Mouse (Mus musculus) embryonic facial prominence, embryonic 13.5 days (tissue): ENCODE measurements around the gene Samd10. TPM values are rescaled to one million over a fixed set of nuclear protein-coding genes. Genes with fewer than 3 reads are reported as not detected.

Source experiments
- ATAC-seq: fragments of 200-750 bp; cut with Nextera tagmentation; 2 replicates; pipeline ENCODE4 v1.8.0; 2017; ENCODE audit warnings: low read depth; ENCODE audit not compliant: insufficient number of reproducible peaks, insufficient read depth, low FRiP score, low TSS enrichment
- H3K27ac ChIP-seq: fragments of 300-500 bp; sonication (generic); 2 replicates; pipeline ENCODE4 v1.5.1; 2015; ENCODE audit warnings: moderate library complexity, mild to moderate bottlenecking, inconsistent platforms
- H3K27me3 ChIP-seq: fragments of 300-500 bp; sonication (generic); 2 replicates; pipeline ENCODE4 v1.6.1; 2015; ENCODE audit warnings: mild to moderate bottlenecking, inconsistent platforms
- H3K36me3 ChIP-seq: fragments of 300-500 bp; sonication (generic); 2 replicates; pipeline ENCODE4 v1.6.1; 2015; ENCODE audit warnings: mild to moderate bottlenecking, inconsistent platforms
- H3K4me1 ChIP-seq: fragments of 300-500 bp; sonication (generic); 2 replicates; pipeline ENCODE4 v1.6.1; 2015; ENCODE audit warnings: inconsistent platforms
- H3K4me2 ChIP-seq: fragments of 300-500 bp; sonication (generic); 2 replicates; pipeline ENCODE4 v1.6.1; 2015; ENCODE audit warnings: moderate library complexity, mild to moderate bottlenecking, inconsistent platforms
- H3K4me3 ChIP-seq: fragments of 300-500 bp; sonication (generic); 2 replicates; pipeline ENCODE4 v1.5.1; 2015; ENCODE audit warnings: mild to moderate bottlenecking, inconsistent platforms
- H3K9ac ChIP-seq: fragments of 300-500 bp; sonication (generic); 2 replicates; pipeline ENCODE4 v1.6.1; 2015; ENCODE audit warnings: mild to moderate bottlenecking, inconsistent platforms
- H3K9me3 ChIP-seq: fragments of 300-500 bp; sonication (generic); 2 replicates; pipeline ENCODE4 v1.6.1; 2016; ENCODE audit warnings: inconsistent platforms
- WGBS: fragments of 180-500 bp; shearing (Covaris S2); methylation state at CpG from one replicate; pipeline ENCODE4 v1.1.7; 2015; ENCODE audit warnings: mixed read lengths; 5-methylcytosine and 5-hydroxymethylcytosine counted together
- polyA plus RNA-seq: library from polyadenylated mRNA; unstranded; fragments of >200 nt; fragmentation: Nextera tagmentation; extraction: Ambion mirVana; gene quantifications from 2 replicates; pipeline ENCODE4 v1.2.1, GENCODE M21; 2015

Gene Samd10
- polyA plus RNA-seq, 1 experiment from 2014 or later, result 10.4 TPM

GRCm38 (mm10) chr2:181581016-181581401 is 18.0 kb downstream of the Samd10 start:
- ATAC-seq, result peak; percentile 56
- H3K27me3 ChIP-seq, result no peaks in the 10 kb centered on the region
- H3K36me3 ChIP-seq, result peaks cover 32% of the 10 kb centered on the region
- peak overlapping the region; percentile 77 for H3K4me3 ChIP-seq
- H3K4me2 ChIP-seq, result peak overlapping the region; percentile 91
- H3K4me1 ChIP-seq, result peaks cover 26% of the 10 kb centered on the region
- H3K9ac ChIP-seq, result peak overlapping the region; percentile 91
- WGBS, result under 1% methylated on average over 11 of the region's 11 CpGs
- no peaks in the 10 kb centered on the region for H3K9me3 ChIP-seq
- peak overlapping the region; percentile 93 for H3K27ac ChIP-seq

GRCm38 (mm10) chr2:181580131-181580772 is 18.8 kb downstream of the Samd10 start:
- Histone ChIP-seq H3K27me3 (no peaks in the 10 kb centered on the region), H3K4me2 (peak overlapping the region; percentile 91), H3K4me3 (peak overlapping the region; percentile 77), H3K9me3 (no peaks in the 10 kb centered on the region), H3K4me1 (peaks cover 26% of the 10 kb centered on the region), H3K27ac (peak overlapping the region; percentile 93; the same call in 1 of the 2 replicates), H3K9ac (peak overlapping the region; percentile 91), H3K36me3 (peaks cover 25% of the 10 kb centered on the region)
- 69% methylated on average over 5 of the region's 5 CpGs for WGBS
- ATAC-seq, result no peak

- no peaks in the 10 kb centered on the region for H3K9me3 ChIP-seq
- peaks cover 26% of the 10 kb centered on the region for H3K4me1 ChIP-seq
- H3K36me3 ChIP-seq, result peaks cover 24% of the 10 kb centered on the region
- no peak for ATAC-seq
- no peak overlapping the region for H3K27ac ChIP-seq
- peak overlapping the region; percentile 40; the same call in 1 of the 2 replicates for H3K9ac ChIP-seq
- WGBS, result 92% methylated on average over 1 of the region's 1 CpGs
- no peak overlapping the region for H3K4me2 ChIP-seq
- no peaks in the 10 kb centered on the region for H3K27me3 ChIP-seq
- no peak overlapping the region for H3K4me3 ChIP-seq
Measured at GRCm38 (mm10) chr2:181579681-181580080, 19.3 kb downstream of the Samd10 start.

- peak overlapping the region; percentile 40 for H3K9ac ChIP-seq
- no peaks in the 10 kb centered on the region for H3K9me3 ChIP-seq
- H3K27me3 ChIP-seq, result no peaks in the 10 kb centered on the region
- peaks cover 26% of the 10 kb centered on the region for H3K4me1 ChIP-seq
- H3K4me3 ChIP-seq, result no peak overlapping the region
- no peak overlapping the region for H3K4me2 ChIP-seq
- no peak for ATAC-seq
- no peak overlapping the region for H3K27ac ChIP-seq
- peaks cover 23% of the 10 kb centered on the region for H3K36me3 ChIP-seq
- 58% methylated on average over 5 of the region's 5 CpGs for WGBS
Measured at GRCm38 (mm10) chr2:181578790-181579618, 20.0 kb downstream of the Samd10 start.

GRCm38 (mm10) chr2:181577981-181578581 is 20.9 kb downstream of the Samd10 start:
- H3K27ac ChIP-seq, result no peak overlapping the region
- H3K4me1 ChIP-seq, result peaks cover 26% of the 10 kb centered on the region
- 80% methylated on average over 7 of the region's 7 CpGs for WGBS
- ATAC-seq, result no peak
- no peak overlapping the region for H3K4me3 ChIP-seq
- H3K4me2 ChIP-seq, result no peak overlapping the region
- H3K36me3 ChIP-seq, result peaks cover 23% of the 10 kb centered on the region
- no peaks in the 10 kb centered on the region for H3K9me3 ChIP-seq
- H3K27me3 ChIP-seq, result no peaks in the 10 kb centered on the region
- peak overlapping the region; percentile 47; the same call in 1 of the 2 replicates for H3K9ac ChIP-seq

- Histone ChIP-seq H3K4me3 (no peak overlapping the region), H3K4me1 (peaks cover 24% of the 10 kb centered on the region), H3K9me3 (no peaks in the 10 kb centered on the region), H3K9ac (no peak overlapping the region), H3K27ac (no peak overlapping the region), H3K27me3 (no peaks in the 10 kb centered on the region), H3K36me3 (peaks cover 27% of the 10 kb centered on the region), H3K4me2 (no peak overlapping the region)
- 61% methylated on average over 2 of the region's 2 CpGs for WGBS
- ATAC-seq, result no peak
Measured at GRCm38 (mm10) chr2:181577126-181577525, 21.9 kb downstream of the Samd10 start.

GRCm38 (mm10) chr2:181576613-181577012 is 22.4 kb downstream of the Samd10 start:
- Histone ChIP-seq H3K27ac (no peak overlapping the region), H3K4me2 (no peak overlapping the region), H3K4me3 (no peak overlapping the region), H3K27me3 (no peaks in the 10 kb centered on the region), H3K4me1 (peaks cover 22% of the 10 kb centered on the region), H3K36me3 (peaks cover 30% of the 10 kb centered on the region), H3K9me3 (no peaks in the 10 kb centered on the region), H3K9ac (no peak overlapping the region)
- 86% methylated on average over 2 of the region's 2 CpGs for WGBS
- ATAC-seq, result no peak

- Histone ChIP-seq H3K4me2 (no peak overlapping the region), H3K36me3 (peaks cover 30% of the 10 kb centered on the region), H3K27me3 (no peaks in the 10 kb centered on the region), H3K27ac (no peak overlapping the region), H3K9ac (no peak overlapping the region), H3K9me3 (no peaks in the 10 kb centered on the region), H3K4me3 (no peak overlapping the region), H3K4me1 (peaks cover 17% of the 10 kb centered on the region)
- ATAC-seq, result no peak
- WGBS, result 93% methylated on average over 7 of the region's 7 CpGs
Measured at GRCm38 (mm10) chr2:181574921-181575545, 24.0 kb downstream of the Samd10 start.

- WGBS, result 87% methylated on average over 9 of the region's 9 CpGs
- no peak overlapping the region for H3K27ac ChIP-seq
- no peak overlapping the region for H3K4me3 ChIP-seq
- H3K27me3 ChIP-seq, result no peaks in the 10 kb centered on the region
- H3K4me1 ChIP-seq, result peaks cover 7% of the 10 kb centered on the region; the same call in 1 of the 2 replicates
- H3K4me2 ChIP-seq, result no peak overlapping the region
- no peak overlapping the region for H3K9ac ChIP-seq
- no peak for ATAC-seq
- H3K36me3 ChIP-seq, result peaks cover 30% of the 10 kb centered on the region
- no peaks in the 10 kb centered on the region for H3K9me3 ChIP-seq
Measured at GRCm38 (mm10) chr2:181573961-181574360, 25.1 kb downstream of the Samd10 start.

- H3K4me2 ChIP-seq, result no peak overlapping the region
- H3K27me3 ChIP-seq, result no peaks in the 10 kb centered on the region
- no peak overlapping the region for H3K9ac ChIP-seq
- H3K36me3 ChIP-seq, result peaks cover 30% of the 10 kb centered on the region
- WGBS, result 89% methylated on average over 15 of the region's 15 CpGs
- H3K4me3 ChIP-seq, result no peak overlapping the region
- H3K4me1 ChIP-seq, result peaks cover 4% of the 10 kb centered on the region; the same call in 1 of the 2 replicates
- H3K27ac ChIP-seq, result no peak overlapping the region
- ATAC-seq, result no peak
- no peaks in the 10 kb centered on the region for H3K9me3 ChIP-seq
Measured at GRCm38 (mm10) chr2:181572921-181573920, 25.8 kb downstream of the Samd10 start.
